Mouse (Mus musculus): Measurements from ENCODE around the gene Pgap3. TPM values are rescaled to one million over a fixed set of nuclear protein-coding genes. Genes with fewer than 3 reads are reported as not detected.

The Pgap3 gene
- polyA plus RNA-seq, 1 experiment from 2014 or later = 8.2 TPM

GRCm38 (mm10) chr11:98379379-98379778 is 20.9 kb downstream of the Pgap3 start:
- Histone ChIP-seq H3K4me3 (ENCODE audit: low read length) (no peak overlapping the region), H3K4me2 (ENCODE audit: low read length) (no peak overlapping the region), H3K9me3 (ENCODE audit: control insufficient read depth, low read length) (no peaks in the 10 kb centered on the region), H3K9ac (ENCODE audit: low read depth, low read length) (no peak overlapping the region), H3K4me1 (ENCODE audit: control insufficient read depth, insufficient read depth, low read depth, low read length) (no peaks in the 10 kb centered on the region), H3K36me3 (ENCODE audit: control insufficient read depth, insufficient read depth, low read length) (peaks cover 32% of the 10 kb centered on the region), H3K27ac (ENCODE audit: low read depth, low read length) (no peak overlapping the region; the same call in 1 of the 2 replicates), H3K27me3 (replicated peaks; ENCODE audit: control insufficient read depth, insufficient read depth, low read length) (no peaks in the 10 kb centered on the region)
- ATAC-seq = no peak
- WGBS = 94% methylated on average over 7 of the region's 7 CpGs

- Histone ChIP-seq H3K4me3 (ENCODE audit: low read length) (no peak overlapping the region), H3K9me3 (ENCODE audit: control insufficient read depth, low read length) (no peaks in the 10 kb centered on the region), H3K4me2 (ENCODE audit: low read length) (no peak overlapping the region), H3K4me1 (ENCODE audit: control insufficient read depth, insufficient read depth, low read depth, low read length) (no peaks in the 10 kb centered on the region), H3K9ac (ENCODE audit: low read depth, low read length) (no peak overlapping the region), H3K36me3 (ENCODE audit: control insufficient read depth, insufficient read depth, low read length) (peaks cover 32% of the 10 kb centered on the region), H3K27me3 (replicated peaks; ENCODE audit: control insufficient read depth, insufficient read depth, low read length) (no peaks in the 10 kb centered on the region), H3K27ac (ENCODE audit: low read depth, low read length) (no peak overlapping the region)
- 83% methylated on average over 10 of the region's 11 CpGs for WGBS
- ATAC-seq = no peak
Measured at GRCm38 (mm10) chr11:98377787-98378186, 22.5 kb downstream of the Pgap3 start.

DNA sequence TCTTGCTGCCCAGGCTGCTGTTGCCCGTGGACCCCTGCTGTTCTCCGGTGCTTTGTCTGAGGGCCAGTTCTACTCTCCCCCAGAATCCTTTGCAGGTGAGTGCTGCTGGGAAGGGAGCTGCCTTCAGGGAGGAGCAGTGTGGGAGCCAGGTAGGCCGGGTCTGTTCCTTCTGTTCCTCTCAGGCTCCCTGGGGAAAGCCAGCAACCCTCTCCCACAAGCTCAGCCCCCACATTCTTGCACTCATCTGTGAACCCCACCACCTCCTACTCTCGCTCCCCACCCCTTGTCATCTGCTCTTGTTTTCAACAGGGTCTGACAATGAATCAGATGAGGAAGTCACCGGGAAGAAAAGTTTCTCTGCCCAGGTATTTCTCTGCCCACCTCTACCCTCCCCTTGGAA is 23.5 kb downstream of the Pgap3 start:
- H3K4me3 ChIP-seq (ENCODE audit: low read length) = no peak overlapping the region
- H3K4me2 ChIP-seq (ENCODE audit: low read length) = no peak overlapping the region
- H3K27ac ChIP-seq (ENCODE audit: low read depth, low read length) = no peak overlapping the region
- H3K9me3 ChIP-seq (ENCODE audit: control insufficient read depth, low read length) = no peaks in the 10 kb centered on the region
- no peaks in the 10 kb centered on the region for H3K27me3 ChIP-seq (replicated peaks; ENCODE audit: control insufficient read depth, insufficient read depth, low read length)
- H3K9ac ChIP-seq (ENCODE audit: low read depth, low read length) = no peak overlapping the region
- no peak for ATAC-seq
- H3K36me3 ChIP-seq (ENCODE audit: control insufficient read depth, insufficient read depth, low read length) = peaks cover 32% of the 10 kb centered on the region
- WGBS = 78% methylated on average over 5 of the region's 5 CpGs
- peaks cover 5% of the 10 kb centered on the region; the same call in 1 of the 2 replicates for H3K4me1 ChIP-seq (ENCODE audit: control insufficient read depth, insufficient read depth, low read depth, low read length)

- H3K4me1 ChIP-seq (ENCODE audit: control insufficient read depth, insufficient read depth, low read depth, low read length) = peaks cover 15% of the 10 kb centered on the region
- H3K9ac ChIP-seq (ENCODE audit: low read depth, low read length) = no peak overlapping the region
- no peaks in the 10 kb centered on the region for H3K9me3 ChIP-seq (ENCODE audit: control insufficient read depth, low read length)
- H3K27me3 ChIP-seq (replicated peaks; ENCODE audit: control insufficient read depth, insufficient read depth, low read length) = no peaks in the 10 kb centered on the region
- H3K27ac ChIP-seq (ENCODE audit: low read depth, low read length) = no peak overlapping the region
- ATAC-seq = no peak
- H3K4me2 ChIP-seq (ENCODE audit: low read length) = no peak overlapping the region
- H3K4me3 ChIP-seq (ENCODE audit: low read length) = no peak overlapping the region
- peaks cover 24% of the 10 kb centered on the region for H3K36me3 ChIP-seq (ENCODE audit: control insufficient read depth, insufficient read depth, low read length)
- WGBS = 53% methylated on average over 8 of the region's 8 CpGs
Measured at GRCm38 (mm10) chr11:98374266-98374665, 26.0 kb downstream of the Pgap3 start.

- Histone ChIP-seq H3K4me1 (ENCODE audit: control insufficient read depth, insufficient read depth, low read depth, low read length) (peaks cover 15% of the 10 kb centered on the region), H3K27me3 (replicated peaks; ENCODE audit: control insufficient read depth, insufficient read depth, low read length) (no peaks in the 10 kb centered on the region), H3K9ac (ENCODE audit: low read depth, low read length) (no peak overlapping the region), H3K27ac (ENCODE audit: low read depth, low read length) (no peak overlapping the region), H3K4me3 (ENCODE audit: low read length) (no peak overlapping the region), H3K36me3 (ENCODE audit: control insufficient read depth, insufficient read depth, low read length) (peaks cover 22% of the 10 kb centered on the region), H3K4me2 (ENCODE audit: low read length) (no peak overlapping the region), H3K9me3 (ENCODE audit: control insufficient read depth, low read length) (no peaks in the 10 kb centered on the region)
- no peak for ATAC-seq
- 87% methylated on average over 6 of the region's 6 CpGs for WGBS
Measured at GRCm38 (mm10) chr11:98373244-98373643, 27.0 kb downstream of the Pgap3 start.

DNA sequence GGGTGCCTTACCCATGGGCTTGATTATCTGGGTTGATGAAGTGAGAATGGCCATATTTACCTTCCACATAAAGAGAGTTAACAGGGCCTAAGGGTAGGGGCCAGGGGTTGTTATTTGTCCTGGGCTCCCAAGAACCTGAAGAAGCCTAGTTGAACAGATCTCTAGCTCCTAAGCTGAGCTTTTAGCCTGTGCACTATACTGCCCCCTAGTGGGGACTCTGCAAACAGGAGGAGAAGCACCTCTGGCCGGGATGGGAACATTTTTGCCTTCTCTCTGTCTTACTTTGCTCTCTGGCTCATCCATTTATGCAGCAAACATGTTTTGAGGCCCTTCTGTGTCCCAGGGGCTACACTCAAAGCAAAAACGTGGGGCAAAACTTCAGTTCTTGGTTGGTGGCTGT is 27.9 kb downstream of the Pgap3 start:
- 12% methylated on average over 2 of the region's 2 CpGs for WGBS
- ATAC-seq = no peak
- Histone ChIP-seq H3K27me3 (replicated peaks; ENCODE audit: control insufficient read depth, insufficient read depth, low read length) (no peaks in the 10 kb centered on the region), H3K9me3 (ENCODE audit: control insufficient read depth, low read length) (no peaks in the 10 kb centered on the region), H3K36me3 (ENCODE audit: control insufficient read depth, insufficient read depth, low read length) (peaks cover 15% of the 10 kb centered on the region), H3K4me1 (ENCODE audit: control insufficient read depth, insufficient read depth, low read depth, low read length) (peaks cover 15% of the 10 kb centered on the region), H3K4me3 (ENCODE audit: low read length) (no peak overlapping the region), H3K4me2 (ENCODE audit: low read length) (no peak overlapping the region), H3K27ac (ENCODE audit: low read depth, low read length) (no peak overlapping the region), H3K9ac (ENCODE audit: low read depth, low read length) (no peak overlapping the region)

DNA sequence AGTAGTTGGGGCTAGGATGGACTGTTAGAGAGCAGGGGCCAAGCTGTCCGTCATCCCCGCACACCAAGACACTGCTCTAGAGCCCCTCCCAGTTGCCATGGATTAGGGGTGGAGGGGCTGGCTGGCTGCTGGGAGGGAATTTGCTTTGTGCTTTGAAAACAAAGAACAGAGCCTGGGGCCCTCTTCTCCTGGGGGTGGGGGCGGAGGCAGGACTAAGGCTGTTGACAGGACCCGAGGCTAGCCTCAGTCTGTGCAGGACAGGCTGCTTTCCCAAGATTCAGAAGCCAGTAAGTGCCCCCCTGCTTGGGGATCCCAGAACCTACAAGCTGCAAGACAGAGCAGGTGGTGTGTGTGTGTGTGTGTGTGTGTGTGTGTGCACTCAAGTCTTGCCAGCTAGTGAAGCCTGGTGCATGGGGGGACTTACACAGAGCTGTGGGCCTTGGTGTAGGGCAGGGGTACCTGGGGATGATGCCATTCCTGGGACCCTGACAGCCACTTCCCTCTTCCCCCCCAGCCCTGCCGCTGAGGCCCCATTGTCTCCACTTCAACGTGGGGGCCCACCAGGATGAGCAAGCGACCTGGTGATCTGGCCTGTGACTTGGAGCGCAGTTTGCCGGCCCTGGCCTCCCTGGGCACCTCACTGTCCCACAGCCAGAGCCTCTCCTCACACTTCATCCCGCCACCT is 28.6 kb downstream of the Pgap3 start:
- Histone ChIP-seq H3K27me3 (replicated peaks; ENCODE audit: control insufficient read depth, insufficient read depth, low read length) (no peaks in the 10 kb centered on the region), H3K4me2 (ENCODE audit: low read length) (no peak overlapping the region), H3K27ac (ENCODE audit: low read depth, low read length) (no peak overlapping the region), H3K4me3 (ENCODE audit: low read length) (no peak overlapping the region), H3K4me1 (ENCODE audit: control insufficient read depth, insufficient read depth, low read depth, low read length) (peaks cover 15% of the 10 kb centered on the region), H3K36me3 (ENCODE audit: control insufficient read depth, insufficient read depth, low read length) (peaks cover 8% of the 10 kb centered on the region), H3K9ac (ENCODE audit: low read depth, low read length) (peak overlapping the region; percentile 39), H3K9me3 (ENCODE audit: control insufficient read depth, low read length) (no peaks in the 10 kb centered on the region)
- WGBS = 29% methylated on average over 6 of the region's 10 CpGs
- ATAC-seq = peak; percentile 72

DNA sequence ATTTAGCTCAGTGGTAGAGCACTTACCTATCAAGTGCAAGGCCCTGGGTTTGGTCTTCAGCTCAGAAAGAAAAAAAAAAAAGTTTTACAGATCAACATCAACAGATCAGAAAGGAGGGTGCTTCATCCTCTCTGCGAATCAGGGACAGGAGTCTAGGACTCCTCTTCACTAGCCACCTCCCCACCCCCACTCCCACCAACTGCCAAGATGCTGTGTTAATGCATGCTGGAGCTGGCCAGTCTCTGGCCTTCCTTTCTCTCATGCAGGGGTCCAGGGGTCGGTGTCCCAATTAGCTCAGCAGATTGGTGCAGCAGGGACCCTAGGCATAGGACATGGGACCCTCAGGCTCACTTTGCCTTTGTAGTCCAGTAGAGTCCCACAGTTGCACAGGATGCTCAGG is 29.7 kb downstream of the Pgap3 start:
- Histone ChIP-seq H3K27me3 (replicated peaks; ENCODE audit: control insufficient read depth, insufficient read depth, low read length) (no peaks in the 10 kb centered on the region), H3K27ac (ENCODE audit: low read depth, low read length) (no peak overlapping the region), H3K9ac (ENCODE audit: low read depth, low read length) (no peak overlapping the region), H3K9me3 (ENCODE audit: control insufficient read depth, low read length) (no peaks in the 10 kb centered on the region), H3K4me2 (ENCODE audit: low read length) (no peak overlapping the region), H3K4me3 (ENCODE audit: low read length) (no peak overlapping the region), H3K4me1 (ENCODE audit: control insufficient read depth, insufficient read depth, low read depth, low read length) (peaks cover 15% of the 10 kb centered on the region), H3K36me3 (ENCODE audit: control insufficient read depth, insufficient read depth, low read length) (peaks cover 3% of the 10 kb centered on the region; the same call in 1 of the 2 replicates)
- no peak for ATAC-seq
- WGBS = 84% methylated on average over 2 of the region's 2 CpGs

GRCm38 (mm10) chr11:98369337-98369736 is 31.0 kb downstream of the Pgap3 start:
- H3K4me1 ChIP-seq (ENCODE audit: control insufficient read depth, insufficient read depth, low read depth, low read length) = peaks cover 15% of the 10 kb centered on the region
- no peak for ATAC-seq
- H3K4me2 ChIP-seq (ENCODE audit: low read length) = no peak overlapping the region
- no peaks in the 10 kb centered on the region for H3K36me3 ChIP-seq (ENCODE audit: control insufficient read depth, insufficient read depth, low read length)
- WGBS = 66% methylated on average over 6 of the region's 6 CpGs
- H3K27ac ChIP-seq (ENCODE audit: low read depth, low read length) = no peak overlapping the region
- no peaks in the 10 kb centered on the region for H3K9me3 ChIP-seq (ENCODE audit: control insufficient read depth, low read length)
- no peak overlapping the region for H3K9ac ChIP-seq (ENCODE audit: low read depth, low read length)
- H3K27me3 ChIP-seq (replicated peaks; ENCODE audit: control insufficient read depth, insufficient read depth, low read length) = no peaks in the 10 kb centered on the region
- no peak overlapping the region for H3K4me3 ChIP-seq (ENCODE audit: low read length)

DNA sequence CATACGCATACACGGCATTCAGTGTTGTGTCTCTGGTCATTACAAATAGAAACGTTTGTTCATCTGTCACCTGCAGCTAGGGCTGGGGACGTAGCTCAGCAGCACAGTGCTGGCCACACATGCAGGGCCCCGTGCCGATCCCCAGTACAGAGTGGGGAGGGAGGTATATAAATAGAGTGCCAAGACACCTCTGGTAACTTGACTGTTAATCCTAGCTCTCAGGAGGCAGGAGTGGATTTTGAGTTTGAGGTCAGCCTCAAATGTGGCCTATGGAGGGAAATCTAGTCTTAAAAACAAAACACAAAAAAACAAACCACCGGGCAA is 32.5 kb downstream of the Pgap3 start:
- no peak for ATAC-seq
- 83% methylated on average over 7 of the region's 7 CpGs for WGBS
- no peak overlapping the region for H3K4me2 ChIP-seq (ENCODE audit: low read length)

More for the DNA sequence above, 32.5 kb downstream of the Pgap3 start:
- H3K36me3 ChIP-seq (ENCODE audit: control insufficient read depth, insufficient read depth, low read length) = no peaks in the 10 kb centered on the region
- no peaks in the 10 kb centered on the region for H3K9me3 ChIP-seq (ENCODE audit: control insufficient read depth, low read length)
- no peak overlapping the region for H3K27ac ChIP-seq (ENCODE audit: low read depth, low read length)
- H3K4me3 ChIP-seq (ENCODE audit: low read length) = no peak overlapping the region
- peaks cover 15% of the 10 kb centered on the region for H3K4me1 ChIP-seq (ENCODE audit: control insufficient read depth, insufficient read depth, low read depth, low read length)
- H3K9ac ChIP-seq (ENCODE audit: low read depth, low read length) = no peak overlapping the region
- H3K27me3 ChIP-seq (replicated peaks; ENCODE audit: control insufficient read depth, insufficient read depth, low read length) = no peaks in the 10 kb centered on the region

All from hindbrain, embryonic 16.5 days (tissue).